Mouse (Mus musculus) adrenal gland, adult 10 weeks (tissue): ENCODE data around the gene Gm14295. TPM values are rescaled to one million over a fixed set of nuclear protein-coding genes. Genes with fewer than 3 reads are reported as not detected.

ENCODE experiments used
- polyA plus RNA-seq: library from polyadenylated mRNA; stranded (reverse); fragments of 350-450 nt; fragmentation: Illumina TruSeq; extraction: RNeasy Lipid Tissue Mini Kit (QIAGEN cat#74804); gene quantifications from one replicate; pipeline ENCODE4 v1.2.3, GENCODE M21; 2014; ENCODE audit warnings: low read depth, low replicate concordance

Gene Gm14295
- 71.6 TPM for polyA plus RNA-seq

DNA sequence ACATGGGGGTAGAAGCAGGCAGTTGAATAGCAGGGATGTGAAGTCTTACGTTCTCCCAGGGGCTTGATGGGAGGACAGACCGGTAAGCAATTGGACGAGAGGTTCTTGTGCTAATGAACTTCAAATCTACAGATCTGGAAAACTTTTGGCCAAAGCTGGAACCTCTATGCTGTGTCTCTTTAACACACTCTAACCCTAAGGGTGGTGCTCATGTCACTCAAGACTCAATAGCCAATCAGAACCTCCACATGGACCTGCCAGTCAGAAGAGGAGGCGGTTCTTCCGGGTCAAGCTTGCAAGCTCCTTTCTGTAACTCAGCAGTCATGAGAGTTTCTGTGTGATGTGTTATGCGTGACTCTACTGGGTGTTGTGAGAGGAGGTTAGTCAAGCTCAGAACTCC lies at the start of gene Gm14295:
Gene Gm14295 (plus strand): TSS at position 301 of the 400 bp plus-strand sequence.

DNA sequence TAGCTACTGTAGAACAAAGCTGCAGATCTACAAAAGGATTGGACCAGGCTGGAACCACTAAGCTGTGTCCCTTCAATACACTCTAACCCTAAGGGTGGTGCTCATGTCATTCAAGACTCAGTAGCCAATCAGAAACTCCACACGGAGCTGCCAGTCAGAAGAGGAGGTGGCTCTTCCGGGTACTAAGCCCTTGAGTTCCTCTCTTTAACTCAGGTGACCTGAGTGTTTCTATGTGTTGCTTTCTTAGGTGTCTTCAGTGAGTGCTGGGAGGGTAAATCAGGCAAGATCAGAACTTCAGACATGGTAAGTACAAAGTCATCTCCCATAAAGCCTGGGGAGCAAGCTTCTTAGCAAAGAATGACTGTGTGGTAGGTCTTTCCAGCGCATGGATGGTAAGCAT lies 32.4 kb downstream of the Gm14295 start, which contains the start of gene Gm14408:
Gene Gm14408 (plus strand): TSS at position 301 of the 400 bp plus-strand sequence.

Other genes with a start within 250 kb of the Gm14295 start
- 29.0 TPM for gene Gm14308, start 162.3 kb upstream of the Gm14295 start, polyA plus RNA-seq
- 82.9 TPM for gene Zfp973, start 128.1 kb upstream of the Gm14295 start, polyA plus RNA-seq
- gene Gm14305, start 90.3 kb upstream of the Gm14295 start, polyA plus RNA-seq, result 194 TPM
- gene Gm14408, start 32.5 kb downstream of the Gm14295 start, polyA plus RNA-seq, result not detected
- 36.8 TPM for gene Gm14296, start 129.2 kb downstream of the Gm14295 start, polyA plus RNA-seq
- gene Gm14419, start 202.3 kb downstream of the Gm14295 start, polyA plus RNA-seq, result 41.7 TPM